12 mouse cellular contexts compared by ENCODE assay signal in the genomic region with DNA sequence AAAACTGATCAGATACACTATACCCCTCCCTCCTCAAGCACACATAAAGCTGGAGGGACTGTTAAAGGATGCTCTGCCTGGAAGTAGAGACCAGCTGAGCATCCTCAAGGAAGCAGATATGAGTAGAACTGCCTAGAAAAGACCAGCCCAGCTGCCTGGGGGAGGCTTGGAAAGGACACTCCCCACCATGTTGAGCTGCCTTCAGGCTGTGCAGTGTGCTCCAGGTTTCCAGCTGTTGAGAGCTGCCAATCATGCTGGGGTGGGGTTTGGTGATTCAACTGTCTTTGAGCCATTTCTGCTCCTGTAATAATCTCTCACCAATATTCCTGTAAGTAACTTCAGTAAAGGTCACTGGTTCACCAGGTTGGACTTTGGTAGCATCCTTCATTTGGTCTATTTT.
"Had no signal": no experiment of that assay in that cellular context is flagged by ENCODE, and none has a peak within 500 bp of the region (broad histone marks: within the 10 kb centered on the region; RNA-seq: fewer than 3 reads in every experiment).

No protein-coding gene starts in this region.

- DNase-seq: left cerebral cortex, postnatal 4 days; liver; liver, embryonic 13.5 days; liver, postnatal 0 days; lung, adult 18-20 months; lung, adult 2 months; lung, embryonic 14.5 days; lung, postnatal 10 days; lung, postnatal 14 days; lung, postnatal 36 days; lung, postnatal 4 days; midbrain, embryonic 14.5 days had no signal
